Mouse (Mus musculus): ENCODE results near the gene Tmcc3.

Gene Tmcc3

GRCm38 (mm10) chr10:94632245-94632644 is 320.5 kb downstream of the Tmcc3 start:
- no peak for DNase-seq (ENCODE audit: low spot score)

DNA sequence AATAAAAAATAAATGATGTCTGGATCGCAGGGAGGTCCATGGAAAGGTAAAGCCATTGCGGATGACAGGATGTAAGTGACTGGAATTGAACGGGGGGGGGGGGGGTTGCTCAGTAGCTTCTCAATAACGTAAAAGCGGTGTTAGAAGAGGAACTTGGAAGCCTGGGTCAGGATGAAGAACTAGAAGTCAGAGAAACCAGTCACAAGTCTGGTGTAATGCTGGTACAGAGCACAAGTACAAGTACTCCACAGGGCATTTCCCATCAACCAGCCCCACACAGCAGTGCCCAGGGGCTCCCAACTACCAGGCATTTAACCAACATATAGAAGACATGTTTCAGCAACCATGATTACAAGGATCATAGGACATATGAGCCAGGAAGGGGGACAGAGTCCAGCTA is 326.9 kb downstream of the Tmcc3 start:
- no peak for DNase-seq (ENCODE audit: low spot score)

GRCm38 (mm10) chr10:94639281-94639680 is 327.5 kb downstream of the Tmcc3 start:
- no peak for DNase-seq (ENCODE audit: low spot score)

DNA sequence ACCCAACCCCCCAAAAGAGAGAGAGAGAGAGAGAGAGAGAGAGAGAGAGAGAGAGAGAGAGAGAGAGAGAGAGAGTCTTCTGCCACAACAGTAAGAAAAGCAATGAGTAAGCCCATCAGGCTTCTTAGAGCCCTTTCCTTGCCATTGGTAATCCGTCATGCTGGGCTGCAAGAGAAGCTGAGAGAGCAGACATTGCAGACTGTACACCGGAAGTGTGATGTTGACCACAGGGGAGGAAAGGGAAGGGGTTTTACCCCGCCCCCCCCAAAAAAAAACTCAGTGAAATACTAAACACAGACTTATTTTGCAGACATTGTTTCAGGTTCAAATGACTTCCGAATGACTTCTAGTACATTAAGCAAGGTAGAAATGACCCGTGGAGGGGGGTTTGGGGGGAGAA is 328.3 kb downstream of the Tmcc3 start:
- DNase-seq (ENCODE audit: low spot score) = no peak

Measured in yolk sac, embryonic 10.5 days (tissue).